Mouse (Mus musculus) embryonic facial prominence, embryonic 13.5 days (tissue): ENCODE measurements around the gene Ccs. TPM values are rescaled to one million over a fixed set of nuclear protein-coding genes. Genes with fewer than 3 reads are reported as not detected.

Source experiments
- ATAC-seq: fragments of 200-750 bp; cut with Nextera tagmentation; 2 replicates; pipeline ENCODE4 v1.8.0; 2017; ENCODE audit warnings: low read depth; ENCODE audit not compliant: insufficient number of reproducible peaks, insufficient read depth, low FRiP score, low TSS enrichment
- H3K27ac ChIP-seq: fragments of 300-500 bp; sonication (generic); 2 replicates; pipeline ENCODE4 v1.5.1; 2015; ENCODE audit warnings: moderate library complexity, mild to moderate bottlenecking, inconsistent platforms
- H3K27me3 ChIP-seq: fragments of 300-500 bp; sonication (generic); 2 replicates; pipeline ENCODE4 v1.6.1; 2015; ENCODE audit warnings: mild to moderate bottlenecking, inconsistent platforms
- H3K36me3 ChIP-seq: fragments of 300-500 bp; sonication (generic); 2 replicates; pipeline ENCODE4 v1.6.1; 2015; ENCODE audit warnings: mild to moderate bottlenecking, inconsistent platforms
- H3K4me1 ChIP-seq: fragments of 300-500 bp; sonication (generic); 2 replicates; pipeline ENCODE4 v1.6.1; 2015; ENCODE audit warnings: inconsistent platforms
- H3K4me2 ChIP-seq: fragments of 300-500 bp; sonication (generic); 2 replicates; pipeline ENCODE4 v1.6.1; 2015; ENCODE audit warnings: moderate library complexity, mild to moderate bottlenecking, inconsistent platforms
- H3K4me3 ChIP-seq: fragments of 300-500 bp; sonication (generic); 2 replicates; pipeline ENCODE4 v1.5.1; 2015; ENCODE audit warnings: mild to moderate bottlenecking, inconsistent platforms
- H3K9ac ChIP-seq: fragments of 300-500 bp; sonication (generic); 2 replicates; pipeline ENCODE4 v1.6.1; 2015; ENCODE audit warnings: mild to moderate bottlenecking, inconsistent platforms
- H3K9me3 ChIP-seq: fragments of 300-500 bp; sonication (generic); 2 replicates; pipeline ENCODE4 v1.6.1; 2016; ENCODE audit warnings: inconsistent platforms
- WGBS: fragments of 180-500 bp; shearing (Covaris S2); methylation state at CpG from one replicate; pipeline ENCODE4 v1.1.7; 2015; ENCODE audit warnings: mixed read lengths; 5-methylcytosine and 5-hydroxymethylcytosine counted together
- polyA plus RNA-seq: library from polyadenylated mRNA; unstranded; fragments of >200 nt; fragmentation: Nextera tagmentation; extraction: Ambion mirVana; gene quantifications from 2 replicates; pipeline ENCODE4 v1.2.1, GENCODE M21; 2015

Ccs gene
- polyA plus RNA-seq, 1 experiment from 2014 or later: 60.9 TPM

DNA sequence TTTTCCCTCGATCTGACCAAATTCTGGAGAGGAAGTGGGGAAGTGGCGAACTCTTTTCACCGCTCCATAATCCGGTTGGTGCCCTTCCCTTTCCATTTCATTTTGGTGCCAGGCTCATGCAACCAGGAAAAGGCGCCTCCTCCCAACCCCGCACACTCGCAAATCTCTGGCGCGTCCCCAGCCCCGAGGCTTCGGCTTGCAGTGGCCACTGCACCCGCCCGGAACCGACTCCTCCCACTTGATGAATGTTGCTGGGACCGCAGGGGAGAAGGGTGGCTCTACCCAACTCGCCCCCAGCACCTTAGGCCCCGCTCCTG is 28.4 kb downstream of the Ccs start:
- Histone ChIP-seq H3K9me3 (no peaks in the 10 kb centered on the region; the same call in 1 of the 2 replicates), H3K36me3 (0 out of 2 replicates have a peak, but pooled peaks cover 4% of the 10 kb centered on the region), H3K27me3 (no peaks in the 10 kb centered on the region), H3K4me3 (peak overlapping the region; percentile 84), H3K27ac (peak overlapping the region; percentile 96), H3K4me2 (peak overlapping the region; percentile 75), H3K9ac (peak overlapping the region; percentile 91), H3K4me1 (peaks cover 26% of the 10 kb centered on the region)
- WGBS: under 1% methylated on average over 15 of the region's 17 CpGs
- no peak for ATAC-seq

- Histone ChIP-seq H3K27me3 (no peaks in the 10 kb centered on the region), H3K4me1 (peaks cover 26% of the 10 kb centered on the region), H3K4me2 (peak overlapping the region; percentile 75), H3K9ac (peak overlapping the region; percentile 91), H3K4me3 (peak overlapping the region; percentile 84), H3K36me3 (0 out of 2 replicates have a peak, but pooled peaks cover 4% of the 10 kb centered on the region), H3K27ac (peak overlapping the region; percentile 96), H3K9me3 (no peaks in the 10 kb centered on the region)
- ATAC-seq: no peak
- WGBS: under 1% methylated on average over 14 of the region's 14 CpGs
Measured at GRCm38 (mm10) chr19:4810309-4810708, 28.8 kb downstream of the Ccs start.

GRCm38 (mm10) chr19:4803283-4803682 is 35.8 kb downstream of the Ccs start:
- no peak for ATAC-seq
- no peak overlapping the region for H3K9ac ChIP-seq
- H3K4me1 ChIP-seq: peaks cover 8% of the 10 kb centered on the region; the same call in 1 of the 2 replicates
- H3K4me2 ChIP-seq: no peak overlapping the region
- H3K9me3 ChIP-seq: no peaks in the 10 kb centered on the region
- H3K4me3 ChIP-seq: no peak overlapping the region
- peaks cover 62% of the 10 kb centered on the region for H3K36me3 ChIP-seq
- WGBS: 86% methylated on average over 10 of the region's 10 CpGs
- H3K27me3 ChIP-seq: no peaks in the 10 kb centered on the region
- no peak overlapping the region for H3K27ac ChIP-seq

- Histone ChIP-seq H3K36me3 (peaks cover 67% of the 10 kb centered on the region), H3K27me3 (no peaks in the 10 kb centered on the region), H3K9me3 (no peaks in the 10 kb centered on the region), H3K4me2 (no peak overlapping the region), H3K27ac (no peak overlapping the region), H3K9ac (no peak overlapping the region), H3K4me3 (no peak overlapping the region), H3K4me1 (0 out of 2 replicates have a peak, but pooled peaks cover 2% of the 10 kb centered on the region)
- WGBS: 94% methylated on average over 7 of the region's 7 CpGs
- no peak for ATAC-seq
Measured at GRCm38 (mm10) chr19:4802691-4803091, 36.4 kb downstream of the Ccs start.

DNA sequence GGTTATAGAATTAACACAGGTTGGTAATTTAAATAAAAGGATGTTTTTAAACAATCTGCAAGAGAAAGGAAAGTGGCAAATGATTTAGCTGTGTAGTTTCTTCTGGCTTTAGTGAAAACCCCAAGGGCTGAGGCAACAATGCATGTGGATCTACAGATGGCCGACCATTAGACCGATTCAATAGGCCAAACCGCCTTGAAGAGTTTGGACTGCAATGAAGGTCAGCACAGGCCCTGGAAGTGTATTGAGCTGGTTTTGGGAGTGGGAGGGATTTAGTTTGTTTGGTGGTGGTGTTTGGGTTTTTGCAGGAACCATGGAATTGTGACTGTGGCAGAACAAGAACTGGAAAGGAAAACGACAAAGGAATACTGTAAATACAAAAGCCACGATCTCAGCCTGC is 40.0 kb downstream of the Ccs start:
- no peak overlapping the region for H3K4me2 ChIP-seq
- H3K27ac ChIP-seq: no peak overlapping the region
- H3K9ac ChIP-seq: no peak overlapping the region
- H3K9me3 ChIP-seq: no peaks in the 10 kb centered on the region
- H3K36me3 ChIP-seq: peaks cover 70% of the 10 kb centered on the region
- H3K27me3 ChIP-seq: no peaks in the 10 kb centered on the region
- no peak overlapping the region for H3K4me3 ChIP-seq
- no peak for ATAC-seq
- H3K4me1 ChIP-seq: peaks cover 10% of the 10 kb centered on the region; the same call in 1 of the 2 replicates
- WGBS: 96% methylated on average over 5 of the region's 5 CpGs

DNA sequence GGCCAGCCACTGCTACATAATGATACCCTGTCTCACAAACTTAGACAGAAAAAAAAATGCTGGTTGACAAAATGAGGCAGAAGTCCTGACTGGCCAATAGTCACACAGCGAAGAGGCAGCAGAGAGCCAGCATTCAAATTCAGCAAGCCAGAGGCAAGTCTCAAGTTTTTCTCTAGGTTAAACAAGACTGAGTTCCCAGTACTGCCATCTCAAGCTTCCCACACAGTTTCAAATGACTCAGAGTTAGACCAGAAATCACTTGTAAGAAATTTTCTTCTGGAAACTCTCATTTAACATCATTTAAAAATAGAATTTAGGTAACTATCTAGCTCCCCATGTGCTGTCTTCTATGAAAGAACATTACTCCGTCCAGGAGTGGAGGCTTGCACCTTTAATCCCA is 41.3 kb downstream of the Ccs start:
- no peaks in the 10 kb centered on the region for H3K9me3 ChIP-seq
- WGBS: 95% methylated on average over 2 of the region's 2 CpGs
- no peak overlapping the region for H3K4me3 ChIP-seq
- H3K36me3 ChIP-seq: peaks cover 58% of the 10 kb centered on the region
- H3K4me1 ChIP-seq: peaks cover 10% of the 10 kb centered on the region; the same call in 1 of the 2 replicates
- no peak overlapping the region for H3K27ac ChIP-seq
- H3K9ac ChIP-seq: no peak overlapping the region
- no peak for ATAC-seq
- no peaks in the 10 kb centered on the region for H3K27me3 ChIP-seq
- H3K4me2 ChIP-seq: no peak overlapping the region

GRCm38 (mm10) chr19:4795929-4796328 is 43.2 kb downstream of the Ccs start:
- ATAC-seq: no peak
- WGBS: 50% methylated on average over 1 of the region's 1 CpGs
- peaks cover 52% of the 10 kb centered on the region for H3K36me3 ChIP-seq
- no peak overlapping the region for H3K4me2 ChIP-seq
- no peaks in the 10 kb centered on the region for H3K9me3 ChIP-seq
- H3K27ac ChIP-seq: no peak overlapping the region
- H3K9ac ChIP-seq: no peak overlapping the region
- no peak overlapping the region for H3K4me3 ChIP-seq
- peaks cover 22% of the 10 kb centered on the region for H3K4me1 ChIP-seq
- H3K27me3 ChIP-seq: no peaks in the 10 kb centered on the region

- Histone ChIP-seq H3K27ac (peak within 1 kb of the TSS; percentile 84), H3K4me2 (peak within 1 kb of the TSS; percentile 73), H3K36me3 (peaks cover 48% of the 10 kb centered on the region), H3K27me3 (no peaks in the 10 kb centered on the region), H3K4me3 (peak within 1 kb of the TSS; percentile 75), H3K4me1 (peaks cover 39% of the 10 kb centered on the region), H3K9ac (peak within 1 kb of the TSS; percentile 83), H3K9me3 (no peaks in the 10 kb centered on the region)
- WGBS: under 1% methylated on average over 31 of the region's 31 CpGs
- ATAC-seq: peak; percentile 96
Measured at GRCm38 (mm10) chr19:4793831-4794422, 45.2 kb downstream of the Ccs start, which contains the start of gene Rbm4. Gene Rbm4 (minus strand): TSS chr19:4793901.

DNA sequence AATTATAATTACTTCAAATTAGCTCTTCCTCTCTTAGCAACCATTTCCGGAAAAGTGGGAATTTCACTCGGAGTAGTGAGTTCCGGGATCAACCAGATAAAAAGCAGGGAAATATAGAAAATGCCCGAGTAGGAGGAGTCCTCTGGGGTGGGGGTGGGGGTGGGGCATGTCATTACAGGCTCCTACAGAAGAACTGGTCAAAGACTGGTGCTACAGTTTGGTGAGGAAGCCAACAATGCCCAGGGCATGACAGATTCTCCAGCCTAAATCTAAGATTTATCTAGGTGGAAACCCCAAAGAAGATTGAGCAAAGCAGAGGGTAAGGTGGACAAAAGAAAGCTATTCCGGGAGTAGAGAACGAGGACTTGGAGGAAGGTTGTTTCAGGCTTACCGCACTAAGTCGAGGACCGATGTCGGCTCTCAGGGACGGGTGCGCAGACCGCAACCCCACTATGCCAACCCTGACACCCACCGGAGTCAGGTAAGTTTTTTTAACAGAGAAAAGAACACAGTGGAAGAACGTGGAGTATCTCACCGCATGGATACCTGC is 45.8 kb downstream of the Ccs start:
- under 1% methylated on average over 16 of the region's 16 CpGs for WGBS
- ATAC-seq: peak; percentile 38; the same call in 1 of the 2 replicates

DNA sequence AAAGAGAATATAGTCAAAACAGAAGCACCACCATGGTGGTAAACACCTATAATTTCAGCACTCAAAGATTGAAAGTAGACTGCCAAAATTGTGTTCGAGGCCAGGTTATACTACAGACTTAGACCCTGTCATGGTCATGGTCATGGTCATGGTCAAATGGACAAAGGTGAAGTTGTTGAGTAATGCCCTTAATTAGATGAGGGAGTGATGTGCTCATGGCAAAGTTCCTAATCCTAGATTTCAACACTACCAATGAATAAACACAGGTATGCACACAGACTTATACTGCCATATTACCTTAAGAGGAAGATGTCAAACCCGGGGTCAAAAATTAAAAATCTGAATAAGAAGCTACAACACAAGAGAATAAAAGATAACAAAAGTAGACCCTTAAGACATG is 52.8 kb downstream of the Ccs start:
- H3K9me3 ChIP-seq: no peaks in the 10 kb centered on the region
- peaks cover 93% of the 10 kb centered on the region for H3K36me3 ChIP-seq
- no peak overlapping the region for H3K4me3 ChIP-seq
- H3K9ac ChIP-seq: no peak overlapping the region
- no peak overlapping the region for H3K4me2 ChIP-seq
- H3K27ac ChIP-seq: no peak overlapping the region
- 94% methylated on average over 2 of the region's 2 CpGs for WGBS
- peaks cover 30% of the 10 kb centered on the region for H3K4me1 ChIP-seq
- H3K27me3 ChIP-seq: no peaks in the 10 kb centered on the region
- no peak for ATAC-seq

More for the DNA sequence above, 45.8 kb downstream of the Ccs start:
- Histone ChIP-seq H3K9ac (peak overlapping the region; percentile 83), H3K4me3 (peak overlapping the region; percentile 75), H3K4me2 (peak overlapping the region; percentile 72), H3K9me3 (no peaks in the 10 kb centered on the region), H3K4me1 (peaks cover 39% of the 10 kb centered on the region), H3K27me3 (no peaks in the 10 kb centered on the region), H3K36me3 (peaks cover 47% of the 10 kb centered on the region), H3K27ac (peak overlapping the region; percentile 84)

DNA sequence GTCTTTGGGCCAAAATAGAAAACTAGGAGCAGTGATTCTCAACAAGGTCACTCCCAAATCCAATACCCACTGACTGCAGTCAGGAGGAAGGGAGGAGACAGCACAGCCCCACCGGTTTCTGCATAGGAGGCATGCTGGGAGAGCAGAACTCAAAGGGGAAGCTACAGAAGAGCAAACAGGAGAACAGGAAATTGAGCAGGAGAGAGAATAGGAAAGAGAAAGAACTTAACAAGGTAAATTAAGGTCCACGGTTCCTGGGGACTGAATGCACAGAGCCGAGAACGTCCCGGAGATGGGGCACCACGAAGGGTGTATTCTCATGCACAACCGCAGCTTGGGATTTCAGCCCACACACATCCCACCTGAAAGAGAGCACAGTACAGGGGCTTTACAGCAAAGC is 53.9 kb downstream of the Ccs start:
- no peak for ATAC-seq
- Histone ChIP-seq H3K4me3 (no peak overlapping the region), H3K4me2 (no peak overlapping the region), H3K4me1 (peaks cover 19% of the 10 kb centered on the region), H3K36me3 (peaks cover 90% of the 10 kb centered on the region), H3K27ac (no peak overlapping the region), H3K9me3 (no peaks in the 10 kb centered on the region), H3K9ac (no peak overlapping the region), H3K27me3 (no peaks in the 10 kb centered on the region)
- WGBS: 86% methylated on average over 7 of the region's 7 CpGs

DNA sequence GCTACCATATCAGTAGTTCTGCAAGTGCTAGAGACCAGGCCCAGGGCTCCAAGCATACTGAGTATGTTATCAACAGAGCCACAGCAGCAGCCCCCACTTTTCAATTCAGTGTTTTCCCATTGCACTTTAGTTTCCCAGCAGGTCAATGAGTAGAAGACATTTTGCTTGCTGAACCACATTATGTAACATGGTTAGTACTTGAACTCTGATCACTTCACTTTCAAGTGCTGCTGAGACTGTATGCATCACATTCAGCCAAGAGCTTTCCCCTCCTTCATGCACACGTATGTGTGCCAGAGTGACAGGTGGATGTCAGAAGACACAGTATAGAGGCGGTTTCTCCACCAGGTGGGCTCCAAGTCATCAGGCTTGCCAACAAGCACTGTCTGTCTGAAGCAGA is 56.2 kb downstream of the Ccs start:
- H3K36me3 ChIP-seq: peaks cover 88% of the 10 kb centered on the region
- H3K27me3 ChIP-seq: no peaks in the 10 kb centered on the region
- no peak for ATAC-seq
- H3K4me3 ChIP-seq: no peak overlapping the region
- H3K4me2 ChIP-seq: no peak overlapping the region
- H3K9ac ChIP-seq: no peak overlapping the region
- H3K9me3 ChIP-seq: no peaks in the 10 kb centered on the region
- H3K27ac ChIP-seq: no peak overlapping the region
- peaks cover 9% of the 10 kb centered on the region for H3K4me1 ChIP-seq
- 93% methylated on average over 2 of the region's 2 CpGs for WGBS
